ENCODE assay signal across 13 mouse cellular contexts in the genomic region with DNA sequence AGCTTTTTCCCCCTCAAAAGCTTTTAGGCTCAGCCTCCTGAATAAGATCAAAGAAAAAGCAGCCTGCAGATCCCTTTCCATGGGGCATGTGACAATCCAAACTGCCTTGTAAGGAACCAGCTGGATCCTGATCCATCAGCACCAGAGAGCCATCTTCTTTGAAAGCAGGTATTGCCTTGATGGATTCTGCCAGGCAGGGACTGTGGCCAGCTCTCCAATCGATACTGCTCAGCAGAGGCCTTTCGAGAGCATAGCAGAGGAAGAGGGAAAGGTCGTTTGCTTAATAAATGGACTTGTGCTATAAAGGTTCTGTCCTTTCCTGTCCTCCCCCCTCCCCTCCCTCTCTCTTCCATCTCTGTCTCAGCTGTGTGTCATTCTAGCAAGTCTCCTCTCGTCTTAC.
"Had no signal": no experiment of that assay in that cellular context is flagged by ENCODE, and none has a peak within 500 bp of the region (broad histone marks: within the 10 kb centered on the region; RNA-seq: fewer than 3 reads in every experiment).

No protein-coding gene starts in this region.

- H3K27ac ChIP-seq: kidney, postnatal 0 days; limb, embryonic 13.5 days; liver, embryonic 13.5 days; midbrain, embryonic 12.5 days; neural tube, embryonic 15.5 days had no signal

- H3K36me3 ChIP-seq: limb, embryonic 13.5 days; liver, embryonic 13.5 days; midbrain, embryonic 12.5 days; neural tube, embryonic 15.5 days had no signal

- H3K4me3 ChIP-seq: limb, embryonic 13.5 days; liver, embryonic 13.5 days; midbrain, embryonic 12.5 days; neural tube, embryonic 15.5 days had no signal

- H3K9ac ChIP-seq: limb, embryonic 13.5 days; liver, embryonic 13.5 days; midbrain, embryonic 12.5 days; neural tube, embryonic 15.5 days had no signal

- H3K4me2 ChIP-seq: limb, embryonic 13.5 days; liver, embryonic 13.5 days; midbrain, embryonic 12.5 days; neural tube, embryonic 15.5 days had no signal

- ATAC-seq: midbrain, embryonic 16.5 days had no signal

- H3K9me3 ChIP-seq: limb, embryonic 13.5 days; liver, embryonic 13.5 days; midbrain, embryonic 12.5 days; neural tube, embryonic 15.5 days had no signal

- H3K27me3 ChIP-seq: limb, embryonic 13.5 days; liver, embryonic 13.5 days; midbrain, embryonic 12.5 days; neural tube, embryonic 15.5 days had no signal

- H3K4me1 ChIP-seq: liver, embryonic 13.5 days had no signal

- DNase-seq: kidney, adult 9 months; kidney, postnatal 36 days; left cerebral cortex, postnatal 4 days; liver, embryonic 13.5 days; lung, adult 18-20 months; right cerebral cortex, postnatal 25 days; thymus, adult 18-20 months; thymus, postnatal 14 days had no signal
